Mouse (Mus musculus) neutrophil, adult 83 days (primary cell): ENCODE data around the gene Zfp820. TPM values are rescaled to one million over a fixed set of nuclear protein-coding genes. Genes with fewer than 3 reads are reported as not detected.

ENCODE experiments used
- total RNA-seq, 2 experiments: library from RNA; stranded (reverse); gene quantifications; one replicate each; pipeline ENCODE4 v1.2.4; 2023

Gene Zfp820
- total RNA-seq, result under 1 TPM; 0.26 to 0.44 TPM

DNA sequence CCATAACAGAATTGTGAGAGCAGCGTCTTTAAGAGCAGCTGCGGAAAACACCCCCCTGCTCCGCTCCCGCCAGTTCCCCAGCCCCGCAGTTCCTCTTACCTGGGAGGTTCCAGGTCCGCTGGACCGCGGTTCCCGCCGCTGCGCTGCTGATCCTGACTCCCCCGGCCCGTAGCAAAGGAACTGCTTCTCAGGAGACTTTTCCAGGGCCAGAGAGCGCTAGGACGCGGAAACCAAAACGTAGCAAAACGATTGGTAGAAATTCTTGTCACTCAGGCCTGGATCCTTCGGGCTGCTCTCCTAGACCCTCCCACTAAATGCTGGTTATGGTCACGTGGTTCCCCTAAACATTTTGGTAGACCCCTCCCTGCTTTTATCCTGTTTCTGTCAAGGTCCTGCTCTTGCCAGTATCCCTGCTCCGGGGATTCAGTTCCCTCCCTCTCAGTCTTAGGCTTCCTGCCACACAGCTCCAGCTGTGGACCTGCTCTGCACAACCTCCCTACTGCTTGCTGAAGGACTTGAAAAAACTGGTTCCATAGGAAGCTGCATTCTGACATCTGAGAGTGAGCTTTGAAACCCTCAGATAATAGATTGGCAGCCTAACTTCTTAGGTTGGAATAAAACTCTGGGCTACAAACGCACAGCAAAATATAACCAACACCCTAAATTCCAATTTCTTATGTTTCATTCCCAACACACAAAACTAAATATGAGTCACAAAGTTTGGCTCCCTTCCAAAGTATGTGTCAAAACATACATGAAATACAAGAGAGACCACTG lies at the start of gene Zfp820:
Gene Zfp820, minus strand, starts transcription at position 228 of the 777 bp plus-strand sequence.

Other genes with a start within 250 kb of the Zfp820 start
- 1 to 10 TPM; 4.4 TPM for gene Zfp983, start 195.1 kb downstream of the Zfp820 start, total RNA-seq
- 10 to 100 TPM in 1 of 2 experiments, not detected in 1; 10.2 TPM for gene Gm10226, start 153.9 kb downstream of the Zfp820 start, total RNA-seq
- 1 to 10 TPM; 2.0 TPM for gene Zfp760, start 138.0 kb downstream of the Zfp820 start, total RNA-seq
- gene Zfp229, start 115.0 kb downstream of the Zfp820 start, total RNA-seq, result 1 to 10 TPM; 2.0 to 2.2 TPM
- gene Zfp995, start 64.2 kb upstream of the Zfp820 start, total RNA-seq, result 1 to 10 TPM; 2.6 to 3.3 TPM
- gene Zfp942, start 116.7 kb upstream of the Zfp820 start, total RNA-seq, result 1 to 10 TPM; 9.7 to 10.0 TPM
- 10 to 100 TPM; 11.8 to 14.2 TPM for gene Zfp943, start 116.8 kb upstream of the Zfp820 start, total RNA-seq